Mouse (Mus musculus): Measurements from ENCODE around the gene Sh3bp5.

Gene Sh3bp5

DNA sequence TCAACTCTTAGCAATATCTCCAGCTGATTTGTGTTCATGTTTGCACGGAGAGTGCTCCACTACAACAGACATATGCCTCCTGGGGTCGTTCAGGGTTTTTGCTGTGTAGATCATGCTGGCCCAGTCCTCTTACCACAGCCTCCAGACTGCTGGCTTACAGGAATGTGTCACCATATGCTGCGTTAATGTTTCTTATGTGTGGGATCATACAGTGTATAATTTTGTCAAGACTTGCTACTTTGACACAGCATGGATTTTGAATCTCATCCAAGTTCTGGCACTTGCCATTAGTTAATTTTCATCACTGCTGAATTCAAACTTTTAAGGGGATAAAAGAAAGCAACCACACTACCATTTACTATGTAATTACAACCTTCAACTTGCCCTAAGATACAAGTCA is 100.1 kb downstream of the Sh3bp5 start:
- no peak for DNase-seq

DNA sequence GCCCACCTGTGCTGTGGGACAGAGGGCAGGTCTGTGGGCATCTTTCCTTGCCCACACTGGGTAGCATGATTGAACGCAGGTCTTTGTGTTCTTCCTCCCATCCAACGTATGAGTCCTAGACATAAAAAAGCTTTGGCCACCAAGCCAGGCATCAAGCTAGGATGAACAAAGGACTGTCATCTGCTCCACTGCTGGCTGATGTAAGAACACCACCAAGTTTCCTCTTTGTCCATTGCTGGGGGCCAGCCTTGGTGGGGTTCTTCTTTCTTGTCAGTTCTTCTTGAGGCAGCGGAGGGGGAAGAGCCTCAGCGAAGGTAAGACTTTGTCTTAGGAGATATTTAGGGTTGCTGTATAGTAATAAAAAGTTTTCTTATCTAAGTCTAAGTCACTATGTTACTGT is 104.9 kb downstream of the Sh3bp5 start:
- DNase-seq, result no peak

- DNase-seq, result no peak
Measured at GRCm38 (mm10) chr14:31329741-31330140, 106.1 kb downstream of the Sh3bp5 start.

DNA sequence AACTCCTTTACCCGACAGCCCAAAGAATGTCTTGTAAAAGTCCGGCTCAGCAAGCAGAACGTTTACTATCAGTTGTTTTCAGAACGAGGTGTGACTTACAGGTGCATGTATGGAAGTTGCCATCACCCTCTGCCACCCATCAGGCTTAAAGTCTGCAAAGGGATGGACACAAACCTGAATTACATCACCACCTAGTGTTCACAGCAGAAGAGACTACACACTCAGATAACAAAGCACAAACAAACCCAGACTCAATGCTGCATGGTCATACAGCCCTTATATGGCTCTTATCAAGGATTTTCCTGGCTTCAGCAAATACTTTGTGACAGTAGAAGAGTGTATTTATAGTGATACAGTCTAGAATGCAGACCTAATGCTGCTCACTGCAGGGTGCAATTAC is 108.2 kb downstream of the Sh3bp5 start:
- DNase-seq, result no peak

DNA sequence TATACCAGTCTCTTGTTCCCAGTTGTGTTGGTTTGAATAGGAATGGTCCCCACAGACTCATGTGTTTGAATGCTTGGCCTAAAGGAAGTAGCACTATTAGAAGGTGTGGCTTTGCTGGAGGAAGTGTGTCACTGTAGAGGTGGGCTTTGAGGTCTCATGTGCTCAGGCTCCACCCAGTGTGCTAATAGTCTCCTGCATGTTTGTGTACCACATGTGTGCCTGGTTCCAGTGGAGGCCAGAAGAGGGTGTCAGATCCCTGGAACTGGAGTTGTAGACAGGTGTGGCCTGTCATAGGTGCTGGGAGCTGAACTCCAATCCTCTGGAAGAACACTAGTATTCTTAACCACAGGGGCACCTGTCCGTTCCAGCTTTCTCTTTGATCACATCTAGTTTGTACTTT is 108.7 kb downstream of the Sh3bp5 start:
- no peak for DNase-seq

GRCm38 (mm10) chr14:31326770-31327169 is 109.1 kb downstream of the Sh3bp5 start:
- no peak for DNase-seq

- no peak for DNase-seq
Measured at GRCm38 (mm10) chr14:31325551-31325950, 110.3 kb downstream of the Sh3bp5 start.

DNA sequence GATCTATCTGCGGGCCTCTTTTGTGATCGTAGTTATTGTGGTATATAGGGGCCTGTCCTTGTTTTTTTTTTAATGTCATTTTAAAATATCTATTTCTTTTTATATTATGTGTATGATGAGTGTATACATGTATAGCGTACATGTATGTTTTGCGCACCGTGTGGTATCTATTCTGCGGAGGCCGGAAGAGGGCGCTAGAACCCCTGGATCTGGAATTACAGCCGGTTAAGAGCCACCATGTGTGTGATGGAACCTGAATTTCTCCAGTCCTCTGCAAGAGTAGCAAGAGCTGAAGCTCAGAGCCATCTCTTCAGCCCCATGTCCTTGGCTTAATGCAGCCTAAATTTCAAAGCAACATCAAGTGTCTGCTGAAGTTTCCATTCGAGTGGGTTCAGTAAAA is 111.0 kb downstream of the Sh3bp5 start:
- peak; percentile 25 for DNase-seq

GRCm38 (mm10) chr14:31323849-31324792 is 111.8 kb downstream of the Sh3bp5 start, which contains the start of gene Dnah1:
Gene Dnah1 (minus strand): TSS chr14:31323896.
- peak; percentile 74 for DNase-seq

DNA sequence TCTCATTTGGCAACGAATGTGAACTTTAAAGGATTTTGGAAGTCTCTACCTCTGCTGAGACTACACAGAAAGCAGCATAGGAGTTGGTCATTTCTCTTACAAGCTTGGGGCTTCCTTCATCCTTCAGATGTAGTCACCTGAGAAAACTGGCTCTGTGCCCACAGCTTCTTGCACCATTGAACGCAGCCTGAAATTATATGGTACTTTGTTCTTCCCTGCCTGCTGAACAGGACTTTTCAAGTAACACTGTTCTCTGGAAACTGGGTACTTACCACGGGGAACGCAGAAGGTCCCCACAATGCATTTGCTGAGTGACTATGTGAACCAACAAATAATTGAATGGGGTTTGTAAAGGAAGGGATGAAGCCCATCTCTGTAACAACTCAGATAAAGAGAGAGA is 112.7 kb downstream of the Sh3bp5 start:
- no peak for DNase-seq

- DNase-seq, result no peak
Measured at GRCm38 (mm10) chr14:31322191-31322590, 113.7 kb downstream of the Sh3bp5 start.

DNA sequence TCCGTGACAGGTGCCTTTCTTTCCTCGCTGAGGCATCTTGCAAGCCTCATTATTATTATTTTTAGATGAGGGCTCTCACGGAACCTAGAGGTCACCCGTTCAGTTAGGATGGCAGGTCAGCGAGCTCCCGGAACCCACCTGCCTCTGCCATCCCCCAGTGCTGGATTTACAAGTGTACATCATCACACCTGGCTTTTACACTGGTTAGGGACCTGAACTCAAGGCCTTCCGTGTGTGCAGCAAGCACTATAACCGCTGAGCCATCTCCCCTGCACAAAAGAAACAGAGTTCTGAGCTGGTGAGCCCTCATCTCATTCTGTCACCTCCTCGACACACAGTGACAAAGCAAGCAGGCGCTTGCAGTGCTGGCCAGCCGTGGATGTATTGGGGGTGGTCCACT is 114.7 kb downstream of the Sh3bp5 start:
- no peak for DNase-seq

GRCm38 (mm10) chr14:31319546-31319945 is 116.3 kb downstream of the Sh3bp5 start:
- no peak for DNase-seq

DNA sequence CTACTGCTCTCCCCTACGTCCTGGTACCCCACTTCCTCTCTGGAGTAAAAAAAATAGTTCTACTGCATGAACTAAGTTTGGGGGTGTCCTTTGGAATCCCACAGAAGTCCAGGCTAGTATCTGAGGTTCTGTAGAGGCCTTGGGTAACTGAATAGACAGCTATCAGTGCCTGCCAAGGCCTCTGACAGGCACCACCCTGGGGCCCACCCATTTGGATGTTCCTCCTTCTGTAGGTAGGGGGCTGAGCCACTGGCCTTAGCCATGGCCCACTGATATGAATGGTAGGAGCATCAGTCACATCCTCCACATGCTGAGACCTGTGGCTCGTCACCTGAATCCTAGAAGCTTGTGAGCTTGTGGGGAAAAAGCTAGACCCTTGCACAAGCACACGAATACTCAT is 118.1 kb downstream of the Sh3bp5 start:
- no peak for DNase-seq

GRCm38 (mm10) chr14:31316613-31317012 is 119.3 kb downstream of the Sh3bp5 start:
- no peak for DNase-seq

DNA sequence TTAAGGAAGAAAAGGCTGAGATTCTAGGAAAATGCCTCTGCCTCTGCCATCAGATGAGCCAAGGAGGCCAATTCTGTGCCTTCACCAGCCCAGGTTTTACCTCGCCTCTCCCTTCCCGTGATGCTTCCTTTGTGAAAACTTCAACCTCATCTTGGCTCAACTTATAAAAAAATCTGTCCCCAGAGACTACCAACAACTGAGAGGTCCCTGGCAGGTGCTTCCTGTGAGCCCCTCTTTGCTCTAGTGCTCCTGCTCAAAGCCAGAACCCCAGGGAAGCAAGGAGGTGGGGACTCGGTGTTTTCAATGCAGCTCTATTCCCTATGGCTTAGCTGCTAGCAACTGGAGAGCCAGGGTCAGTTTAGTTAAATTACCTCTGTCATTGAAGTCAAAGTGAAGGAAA is 122.7 kb downstream of the Sh3bp5 start:
- DNase-seq, result no peak

Data from embryo, embryonic 11 days (tissue).